Mouse (Mus musculus): ENCODE data around the gene Zfp385b. TPM values are rescaled to one million over a fixed set of nuclear protein-coding genes. Genes with fewer than 3 reads are reported as not detected.

Zfp385b gene
- polyA plus RNA-seq, 1 experiment from 2014 or later = 6.2 TPM

DNA sequence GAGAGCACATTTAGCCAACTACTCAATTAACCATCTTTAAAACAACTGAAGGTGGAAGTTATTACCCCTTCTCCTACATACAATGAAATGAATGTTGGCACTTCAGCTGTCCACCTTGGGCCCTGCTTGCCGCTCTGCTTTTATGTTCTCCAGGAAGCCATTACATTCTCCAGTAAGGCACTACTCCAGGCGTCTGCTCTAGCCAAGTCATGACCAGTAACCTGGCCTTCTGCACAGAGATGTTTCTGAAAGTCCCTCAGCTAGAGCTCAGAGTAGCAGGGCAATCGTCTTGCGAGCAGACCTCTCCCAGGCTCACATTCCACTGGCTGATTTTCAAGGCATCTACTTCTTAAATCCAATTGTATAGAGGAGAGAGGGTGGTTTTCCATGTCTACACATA is 18.0 kb downstream of the Zfp385b start:
- Histone ChIP-seq H3K9me3 (ENCODE audit: control insufficient read depth, low read depth, low read length) (no peaks in the 10 kb centered on the region), H3K4me2 (replicated peaks; ENCODE audit: low read depth, low read length) (no peak overlapping the region), H3K4me3 (ENCODE audit: low read depth, low read length) (no peak overlapping the region), H3K27ac (ENCODE audit: low read length) (no peak overlapping the region), H3K27me3 (ENCODE audit: control insufficient read depth, insufficient read depth, low read length) (no peaks in the 10 kb centered on the region), H3K9ac (replicated peaks; ENCODE audit: low read depth, low read length) (no peak overlapping the region), H3K36me3 (ENCODE audit: control insufficient read depth, insufficient read depth, low read length) (no peaks in the 10 kb centered on the region), H3K4me1 (ENCODE audit: control insufficient read depth, insufficient read depth, low read length) (no peaks in the 10 kb centered on the region)
- WGBS = 85% methylated on average over 4 of the region's 4 CpGs
- ATAC-seq (ENCODE audit: insufficient number of reproducible peaks, insufficient read depth, low FRiP score, low read depth) = no peak

DNA sequence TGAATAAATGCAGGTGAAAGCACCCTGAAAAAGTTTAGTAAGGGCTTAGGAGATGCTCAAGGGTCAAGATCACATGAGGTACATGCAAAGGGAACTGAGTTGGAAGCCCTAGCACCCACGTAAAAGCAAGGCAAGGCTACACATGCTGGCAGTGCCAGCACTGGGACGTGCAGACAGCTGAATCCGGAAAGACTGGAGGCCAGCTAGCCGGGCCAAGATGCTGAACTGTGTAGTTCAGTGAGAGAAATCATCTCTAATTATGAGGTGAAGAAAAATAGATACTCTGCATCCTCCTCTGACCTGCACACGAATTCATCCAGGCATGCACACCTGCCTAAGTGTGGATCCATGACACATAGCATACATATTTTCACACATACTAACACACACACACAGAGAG is 18.4 kb downstream of the Zfp385b start:
- H3K27me3 ChIP-seq (ENCODE audit: control insufficient read depth, insufficient read depth, low read length) = no peaks in the 10 kb centered on the region
- H3K4me2 ChIP-seq (replicated peaks; ENCODE audit: low read depth, low read length) = no peak overlapping the region
- no peak overlapping the region for H3K9ac ChIP-seq (replicated peaks; ENCODE audit: low read depth, low read length)
- no peaks in the 10 kb centered on the region for H3K36me3 ChIP-seq (ENCODE audit: control insufficient read depth, insufficient read depth, low read length)
- H3K4me3 ChIP-seq (ENCODE audit: low read depth, low read length) = no peak overlapping the region
- no peak overlapping the region for H3K27ac ChIP-seq (ENCODE audit: low read length)
- no peak for ATAC-seq (ENCODE audit: insufficient number of reproducible peaks, insufficient read depth, low FRiP score, low read depth)
- no peaks in the 10 kb centered on the region for H3K9me3 ChIP-seq (ENCODE audit: control insufficient read depth, low read depth, low read length)
- H3K4me1 ChIP-seq (ENCODE audit: control insufficient read depth, insufficient read depth, low read length) = no peaks in the 10 kb centered on the region
- 83% methylated on average over 5 of the region's 5 CpGs for WGBS

DNA sequence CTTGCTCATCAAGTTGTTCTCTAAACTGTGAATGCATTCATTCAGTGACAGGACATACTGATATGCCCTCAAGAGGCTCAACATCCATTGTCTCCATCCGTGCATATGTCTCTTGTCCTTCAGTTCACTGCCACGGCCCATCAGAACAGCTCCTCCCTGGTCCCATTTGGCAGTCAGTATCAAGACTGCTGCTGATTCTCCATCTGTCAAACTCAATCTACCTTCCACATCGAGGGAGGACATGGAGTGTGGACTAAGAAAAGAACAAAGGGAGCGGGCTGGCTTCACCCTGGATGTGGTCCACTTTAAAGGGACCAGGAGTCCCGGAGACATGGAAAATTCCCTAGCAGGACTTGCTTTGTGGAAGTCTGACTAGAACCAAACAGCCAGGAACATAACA is 22.2 kb downstream of the Zfp385b start:
- ATAC-seq (ENCODE audit: insufficient number of reproducible peaks, insufficient read depth, low FRiP score, low read depth) = no peak
- Histone ChIP-seq H3K9ac (replicated peaks; ENCODE audit: low read depth, low read length) (no peak overlapping the region), H3K4me1 (ENCODE audit: control insufficient read depth, insufficient read depth, low read length) (no peaks in the 10 kb centered on the region), H3K4me2 (replicated peaks; ENCODE audit: low read depth, low read length) (no peak overlapping the region), H3K4me3 (ENCODE audit: low read depth, low read length) (no peak overlapping the region), H3K27me3 (ENCODE audit: control insufficient read depth, insufficient read depth, low read length) (no peaks in the 10 kb centered on the region), H3K36me3 (ENCODE audit: control insufficient read depth, insufficient read depth, low read length) (no peaks in the 10 kb centered on the region), H3K9me3 (ENCODE audit: control insufficient read depth, low read depth, low read length) (no peaks in the 10 kb centered on the region), H3K27ac (ENCODE audit: low read length) (no peak overlapping the region)
- WGBS = 74% methylated on average over 5 of the region's 5 CpGs

DNA sequence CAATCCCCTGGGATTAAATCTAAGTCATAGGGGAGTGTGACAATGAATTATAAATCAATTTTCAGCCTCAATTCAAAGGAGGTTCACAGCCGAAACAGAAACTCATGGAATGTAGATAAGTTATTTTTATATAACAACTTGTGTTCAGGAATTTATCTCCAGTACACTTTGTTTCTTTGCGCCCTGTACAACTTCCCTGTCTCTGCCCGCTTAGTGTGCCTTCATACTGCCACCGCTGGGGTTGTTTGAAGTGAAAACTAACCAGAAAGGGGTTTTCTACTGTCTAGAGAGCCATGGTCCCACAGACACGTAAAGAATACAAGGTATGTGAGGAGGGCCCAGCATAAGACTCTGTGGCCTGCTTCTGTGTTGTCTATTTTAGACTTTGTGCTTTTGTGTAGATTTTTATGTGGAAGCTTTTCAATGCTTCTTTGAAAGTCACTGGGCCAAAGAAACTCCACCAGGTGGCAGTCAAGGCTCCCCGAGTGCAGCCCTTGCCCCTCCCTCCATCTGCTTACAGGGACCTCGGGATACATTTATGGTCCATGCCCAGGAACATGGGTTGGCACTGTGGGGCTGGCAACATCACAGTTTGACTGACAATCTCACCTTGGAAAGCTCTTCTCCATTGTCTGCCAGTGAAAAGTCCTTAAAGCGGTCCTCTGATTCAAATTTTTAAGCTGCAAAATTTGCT is 23.4 kb downstream of the Zfp385b start:
- H3K4me3 ChIP-seq (ENCODE audit: low read depth, low read length) = no peak overlapping the region
- H3K9ac ChIP-seq (replicated peaks; ENCODE audit: low read depth, low read length) = no peak overlapping the region
- H3K4me2 ChIP-seq (replicated peaks; ENCODE audit: low read depth, low read length) = no peak overlapping the region
- H3K9me3 ChIP-seq (ENCODE audit: control insufficient read depth, low read depth, low read length) = no peaks in the 10 kb centered on the region
- no peaks in the 10 kb centered on the region for H3K36me3 ChIP-seq (ENCODE audit: control insufficient read depth, insufficient read depth, low read length)
- H3K27ac ChIP-seq (ENCODE audit: low read length) = no peak overlapping the region
- H3K4me1 ChIP-seq (ENCODE audit: control insufficient read depth, insufficient read depth, low read length) = no peaks in the 10 kb centered on the region
- no peaks in the 10 kb centered on the region for H3K27me3 ChIP-seq (ENCODE audit: control insufficient read depth, insufficient read depth, low read length)
- WGBS = 69% methylated on average over 8 of the region's 8 CpGs
- ATAC-seq (ENCODE audit: insufficient number of reproducible peaks, insufficient read depth, low FRiP score, low read depth) = no peak

DNA sequence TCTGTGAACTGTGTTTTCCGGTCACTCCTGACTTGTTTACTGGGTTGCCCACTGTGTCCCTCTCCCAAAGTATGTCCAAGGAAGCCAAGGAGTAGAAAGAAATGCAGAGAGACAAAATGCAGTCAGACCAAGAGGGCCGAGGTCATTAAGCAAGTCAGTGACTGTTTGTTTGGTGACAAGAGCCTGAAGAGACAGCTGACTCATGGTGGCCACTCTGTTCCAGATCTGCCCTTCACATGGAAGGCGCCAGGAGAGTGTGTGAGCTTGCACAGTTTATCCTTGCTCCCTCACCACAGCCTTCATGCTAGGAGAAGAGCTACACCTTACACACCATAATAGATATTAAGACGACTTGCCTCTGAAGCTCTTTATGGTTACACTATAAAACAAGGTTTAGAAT is 28.6 kb downstream of the Zfp385b start:
- Histone ChIP-seq H3K36me3 (ENCODE audit: control insufficient read depth, insufficient read depth, low read length) (no peaks in the 10 kb centered on the region), H3K27me3 (ENCODE audit: control insufficient read depth, insufficient read depth, low read length) (no peaks in the 10 kb centered on the region), H3K9me3 (ENCODE audit: control insufficient read depth, low read depth, low read length) (no peaks in the 10 kb centered on the region), H3K4me2 (replicated peaks; ENCODE audit: low read depth, low read length) (no peak overlapping the region), H3K4me1 (ENCODE audit: control insufficient read depth, insufficient read depth, low read length) (0 out of 2 replicates have a peak, but pooled peaks cover 3% of the 10 kb centered on the region), H3K9ac (replicated peaks; ENCODE audit: low read depth, low read length) (no peak overlapping the region), H3K4me3 (ENCODE audit: low read depth, low read length) (no peak overlapping the region), H3K27ac (ENCODE audit: low read length) (no peak overlapping the region)
- no peak for ATAC-seq (ENCODE audit: insufficient number of reproducible peaks, insufficient read depth, low FRiP score, low read depth)
- WGBS = 61% methylated on average over 4 of the region's 4 CpGs

DNA sequence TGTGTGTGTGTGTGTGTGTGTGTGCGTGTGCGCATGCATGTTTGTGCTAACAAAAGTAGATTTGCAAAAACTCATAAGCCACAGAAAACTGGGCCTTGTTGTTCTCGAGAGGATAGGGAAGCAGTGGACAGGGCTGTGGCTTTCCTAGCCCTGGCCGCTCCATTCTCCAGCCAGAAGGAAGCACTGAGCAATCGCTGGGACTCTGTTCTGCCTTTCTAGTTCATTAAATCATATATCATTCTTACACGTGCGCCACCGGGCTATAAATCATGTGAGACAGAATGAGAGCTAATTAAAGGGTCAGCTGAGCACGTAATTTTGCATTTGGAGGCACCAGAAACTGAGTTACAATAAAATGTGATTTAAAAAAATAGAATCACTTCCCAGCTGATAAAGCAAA is 29.1 kb downstream of the Zfp385b start:
- WGBS = 51% methylated on average over 9 of the region's 9 CpGs
- no peaks in the 10 kb centered on the region for H3K27me3 ChIP-seq (ENCODE audit: control insufficient read depth, insufficient read depth, low read length)
- H3K4me3 ChIP-seq (ENCODE audit: low read depth, low read length) = no peak overlapping the region
- no peaks in the 10 kb centered on the region for H3K9me3 ChIP-seq (ENCODE audit: control insufficient read depth, low read depth, low read length)
- no peak for ATAC-seq (ENCODE audit: insufficient number of reproducible peaks, insufficient read depth, low FRiP score, low read depth)
- no peak overlapping the region for H3K27ac ChIP-seq (ENCODE audit: low read length)
- H3K4me1 ChIP-seq (ENCODE audit: control insufficient read depth, insufficient read depth, low read length) = 0 out of 2 replicates have a peak, but pooled peaks cover 3% of the 10 kb centered on the region
- no peaks in the 10 kb centered on the region for H3K36me3 ChIP-seq (ENCODE audit: control insufficient read depth, insufficient read depth, low read length)
- H3K9ac ChIP-seq (replicated peaks; ENCODE audit: low read depth, low read length) = no peak overlapping the region
- H3K4me2 ChIP-seq (replicated peaks; ENCODE audit: low read depth, low read length) = no peak overlapping the region

DNA sequence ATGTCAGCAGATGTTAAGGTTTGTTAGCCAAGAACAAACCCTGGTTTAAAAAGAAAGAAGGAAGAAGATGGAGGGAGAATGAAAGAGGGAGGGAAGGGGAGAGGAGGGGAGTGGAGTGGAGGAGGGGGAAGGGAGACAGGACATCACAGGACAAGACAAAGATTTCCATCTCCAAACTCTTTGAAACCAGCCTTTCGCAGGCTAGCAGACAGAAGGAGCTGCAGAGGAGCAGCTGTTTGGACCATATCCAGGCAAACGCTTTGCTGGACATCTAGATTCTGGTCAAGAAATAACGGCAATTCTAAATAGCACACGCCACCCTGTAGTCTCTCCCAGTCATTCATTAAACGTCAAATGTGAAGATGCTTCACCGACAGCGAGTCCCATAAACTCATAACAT is 38.0 kb downstream of the Zfp385b start:
- Histone ChIP-seq H3K9ac (replicated peaks; ENCODE audit: low read depth, low read length) (no peak overlapping the region), H3K9me3 (ENCODE audit: control insufficient read depth, low read depth, low read length) (no peaks in the 10 kb centered on the region), H3K36me3 (ENCODE audit: control insufficient read depth, insufficient read depth, low read length) (no peaks in the 10 kb centered on the region), H3K27me3 (ENCODE audit: control insufficient read depth, insufficient read depth, low read length) (no peaks in the 10 kb centered on the region), H3K4me2 (replicated peaks; ENCODE audit: low read depth, low read length) (no peak overlapping the region), H3K4me3 (ENCODE audit: low read depth, low read length) (no peak overlapping the region), H3K27ac (ENCODE audit: low read length) (no peak overlapping the region), H3K4me1 (ENCODE audit: control insufficient read depth, insufficient read depth, low read length) (0 out of 2 replicates have a peak, but pooled peaks cover 9% of the 10 kb centered on the region)
- no peak for ATAC-seq (ENCODE audit: insufficient number of reproducible peaks, insufficient read depth, low FRiP score, low read depth)
- 33% methylated on average over 7 of the region's 7 CpGs for WGBS

DNA sequence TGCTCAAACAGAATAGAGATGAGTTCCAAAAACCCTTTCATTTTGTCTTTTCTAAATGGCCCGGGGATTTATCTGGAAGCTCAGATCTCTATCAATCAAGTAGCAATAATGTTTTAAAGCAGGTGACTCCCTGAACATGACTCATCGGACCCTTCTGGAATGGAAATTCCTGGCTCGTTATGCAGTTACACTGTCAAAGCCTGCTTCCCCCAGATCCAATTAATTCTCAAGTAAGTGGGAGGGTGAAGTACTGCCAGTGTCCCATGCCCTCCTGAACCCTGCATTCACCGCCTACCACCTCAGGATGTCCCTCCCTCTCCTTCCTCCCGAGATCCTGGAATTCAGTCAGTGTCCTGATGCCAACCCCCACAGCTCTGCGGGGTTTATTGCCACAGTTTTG is 41.7 kb downstream of the Zfp385b start:
- Histone ChIP-seq H3K9me3 (ENCODE audit: control insufficient read depth, low read depth, low read length) (no peaks in the 10 kb centered on the region), H3K27ac (ENCODE audit: low read length) (no peak overlapping the region), H3K4me3 (ENCODE audit: low read depth, low read length) (no peak overlapping the region), H3K4me2 (replicated peaks; ENCODE audit: low read depth, low read length) (no peak overlapping the region), H3K27me3 (ENCODE audit: control insufficient read depth, insufficient read depth, low read length) (no peaks in the 10 kb centered on the region), H3K4me1 (ENCODE audit: control insufficient read depth, insufficient read depth, low read length) (0 out of 2 replicates have a peak, but pooled peaks cover 9% of the 10 kb centered on the region), H3K9ac (replicated peaks; ENCODE audit: low read depth, low read length) (no peak overlapping the region), H3K36me3 (ENCODE audit: control insufficient read depth, insufficient read depth, low read length) (no peaks in the 10 kb centered on the region)
- 18% methylated on average over 6 of the region's 6 CpGs for WGBS
- ATAC-seq (ENCODE audit: insufficient number of reproducible peaks, insufficient read depth, low FRiP score, low read depth) = no peak

All from stomach, embryonic 14.5 days (tissue).